Mouse (Mus musculus) inflammation-experienced regulatory T-cells, adult 16 weeks (primary cell): ENCODE measurements around the gene Gm14685. TPM values are rescaled to one million over a fixed set of nuclear protein-coding genes. Genes with fewer than 3 reads are reported as not detected.

Experiments
- polyA plus RNA-seq: library from polyadenylated mRNA; unstranded; fragments of 100-300 nt; shearing (Covaris generic); gene quantifications from one replicate; pipeline ENCODE4 v1.2.1, GENCODE M21; 2017

Gm14685 gene
- 0.40 TPM for polyA plus RNA-seq

GRCm38 (mm10) chrX:73116747-73117146, at the start of gene Gm14685:
Gene Gm14685 (plus strand): TSS chrX:73117047.

GRCm38 (mm10) chrX:73082267-73083055, 34.4 kb upstream of the Gm14685 start, which contains the start of gene Xlr4a:
Gene Xlr4a (minus strand): TSS chrX:73082478.

DNA sequence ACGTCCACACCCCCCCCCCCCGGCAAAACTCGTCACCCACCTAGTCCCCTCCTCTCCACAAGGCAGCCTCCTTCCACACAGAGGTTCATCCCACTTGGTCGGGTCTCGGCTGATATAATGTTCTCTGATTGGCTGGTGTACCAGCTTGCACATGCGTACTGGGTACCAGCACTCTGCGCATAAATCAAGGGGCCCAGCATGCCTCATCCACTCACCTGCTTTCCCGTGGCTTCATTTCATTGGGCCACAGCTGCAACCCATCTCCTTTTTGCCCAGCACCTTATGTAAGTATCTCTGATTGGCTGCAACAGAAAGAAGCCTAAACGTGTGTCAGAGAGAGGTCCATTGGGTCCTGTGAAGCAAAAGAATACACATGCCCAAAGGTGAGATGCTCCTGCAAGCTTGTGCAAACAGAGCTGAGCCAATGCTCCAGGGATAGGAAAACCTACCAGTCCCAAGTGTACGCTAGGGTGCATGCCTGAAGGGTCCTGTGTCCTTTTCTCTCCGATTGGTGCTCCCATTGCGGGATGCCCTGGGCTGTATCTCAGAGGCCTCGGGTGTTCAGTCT, 19.8 kb upstream of the Gm14685 start, which contains the start of gene Xlr3a:
Gene Xlr3a (minus strand): TSS at position 155 of the 568 bp plus-strand sequence.

DNA sequence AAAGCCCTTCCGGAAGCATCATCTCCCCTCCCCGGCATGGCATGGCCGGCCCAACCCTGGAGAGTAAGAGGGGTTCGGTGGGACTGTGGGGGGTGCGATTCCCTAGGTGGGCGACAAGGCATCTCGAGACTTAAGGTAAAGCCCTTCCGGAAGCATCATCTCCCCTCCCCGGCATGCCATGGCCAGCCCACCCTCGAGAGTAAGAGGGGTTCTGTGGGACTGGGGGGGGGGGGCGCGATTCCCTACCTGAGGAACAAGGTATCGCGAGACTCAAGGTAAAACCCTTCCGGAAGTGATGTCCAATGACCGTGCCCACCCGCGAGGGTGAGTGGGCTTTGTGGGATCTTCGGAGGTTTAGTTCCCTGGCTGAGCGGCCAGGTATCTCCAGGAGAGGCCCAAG, 31.6 kb downstream of the Gm14685 start, which contains the start of gene Xlr5b:
Gene Xlr5b (plus strand): TSS at position 301 of the 400 bp plus-strand sequence.

GRCm38 (mm10) chrX:73149350-73149749, 32.5 kb downstream of the Gm14685 start, which contains the start of gene DXBay18:
Gene DXBay18 (minus strand): TSS chrX:73149450.

DNA sequence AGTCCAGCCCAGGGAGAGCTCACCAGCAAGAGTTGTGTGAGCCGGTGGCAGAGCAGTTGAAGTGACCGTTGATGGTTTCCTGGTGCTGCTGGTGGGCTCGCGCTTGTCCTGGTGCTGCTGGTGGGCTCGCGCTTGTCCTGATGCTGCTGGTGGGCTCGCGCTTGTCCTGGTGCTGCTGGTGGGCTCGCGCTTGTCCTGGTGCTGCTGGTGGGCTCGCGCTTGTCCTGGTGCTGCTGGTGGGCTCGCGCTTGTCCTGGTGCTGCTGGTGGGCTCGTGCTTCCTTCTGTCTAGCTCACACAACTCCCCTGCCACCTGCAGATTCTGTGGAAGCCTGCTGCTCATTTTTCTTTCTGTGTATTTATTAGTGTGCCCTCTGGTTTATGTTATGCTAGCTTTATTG, 60.0 kb downstream of the Gm14685 start, which contains the start of gene Spin2d:
Gene Spin2d (minus strand): TSS at position 101 of the 400 bp plus-strand sequence.

Other genes starting within 250 kb of the Gm14685 start
- 140 TPM for gene Cetn2, start 198.6 kb upstream of the Gm14685 start, polyA plus RNA-seq
- 17.9 TPM for gene Nsdhl, start 198.5 kb upstream of the Gm14685 start, polyA plus RNA-seq
- not detected for gene Zfp185, start 129.7 kb upstream of the Gm14685 start, polyA plus RNA-seq
- not detected for gene Pnma5, start 79.9 kb upstream of the Gm14685 start, polyA plus RNA-seq
- not detected for gene Pnma3, start 52.3 kb upstream of the Gm14685 start, polyA plus RNA-seq
- gene Xlr4a, start 34.6 kb upstream of the Gm14685 start, polyA plus RNA-seq = 102 TPM
- gene Xlr3a, start 20.0 kb upstream of the Gm14685 start, polyA plus RNA-seq = 2.3 TPM
- not detected for gene Xlr5b, start 31.7 kb downstream of the Gm14685 start, polyA plus RNA-seq
- gene DXBay18, start 32.4 kb downstream of the Gm14685 start, polyA plus RNA-seq = not detected
- not detected for gene Spin2d, start 59.9 kb downstream of the Gm14685 start, polyA plus RNA-seq
- 19.8 TPM for gene Xlr3b, start 75.2 kb downstream of the Gm14685 start, polyA plus RNA-seq
- gene Xlr4b, start 97.3 kb downstream of the Gm14685 start, polyA plus RNA-seq = 155 TPM
- gene F8a, start 111.2 kb downstream of the Gm14685 start, polyA plus RNA-seq = 3.4 TPM
- gene Xlr4c, start 126.1 kb downstream of the Gm14685 start, polyA plus RNA-seq = 74.5 TPM
- not detected for gene Xlr3c, start 148.3 kb downstream of the Gm14685 start, polyA plus RNA-seq
- 0.27 TPM for gene Xlr5a, start 175.9 kb downstream of the Gm14685 start, polyA plus RNA-seq
- not detected for gene Xlr5c, start 175.9 kb downstream of the Gm14685 start, polyA plus RNA-seq
- not detected for gene Gm45015, start 219.8 kb downstream of the Gm14685 start, polyA plus RNA-seq
- gene Zfp275, start 225.6 kb downstream of the Gm14685 start, polyA plus RNA-seq = 25.4 TPM